Mouse (Mus musculus) gastrocnemius, adult 18-20 months (tissue): Measurements from ENCODE around the gene Shb. TPM values are rescaled to one million over a fixed set of nuclear protein-coding genes. Genes with fewer than 3 reads are reported as not detected.

ENCODE experiments used
- DNase-seq: peaks from one replicate; pipeline ENCODE4 v3.0.0; 2021; ENCODE audit warnings: low spot score
- total RNA-seq, 2 experiments: library from RNA; stranded (reverse); gene quantifications; 2 replicates each; pipeline ENCODE4 v1.2.3; 2021

The Shb gene
- total RNA-seq, 2 experiments from 2014 or later = 5.6 to 6.8 TPM

DNA sequence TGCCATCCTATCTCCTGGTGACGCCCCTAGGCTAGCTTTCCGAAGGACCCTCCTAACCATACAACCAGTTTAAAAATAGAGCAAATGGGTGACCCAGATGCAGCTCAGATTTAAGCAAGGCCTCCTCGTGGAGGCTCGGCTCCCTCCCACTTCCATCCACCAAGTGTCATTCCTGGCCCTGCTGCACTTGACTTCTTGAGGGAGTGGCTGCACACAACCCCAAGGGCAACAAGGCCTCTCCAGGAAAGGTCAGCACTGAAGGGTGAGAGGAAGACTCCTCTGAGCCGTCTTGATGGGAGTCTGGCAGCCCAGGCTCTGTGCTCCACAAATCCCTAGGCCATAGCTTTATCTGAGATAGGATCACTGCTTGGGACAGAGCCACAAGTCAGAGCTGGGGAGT, 25.7 kb downstream of the Shb start:
- no peak for DNase-seq

DNA sequence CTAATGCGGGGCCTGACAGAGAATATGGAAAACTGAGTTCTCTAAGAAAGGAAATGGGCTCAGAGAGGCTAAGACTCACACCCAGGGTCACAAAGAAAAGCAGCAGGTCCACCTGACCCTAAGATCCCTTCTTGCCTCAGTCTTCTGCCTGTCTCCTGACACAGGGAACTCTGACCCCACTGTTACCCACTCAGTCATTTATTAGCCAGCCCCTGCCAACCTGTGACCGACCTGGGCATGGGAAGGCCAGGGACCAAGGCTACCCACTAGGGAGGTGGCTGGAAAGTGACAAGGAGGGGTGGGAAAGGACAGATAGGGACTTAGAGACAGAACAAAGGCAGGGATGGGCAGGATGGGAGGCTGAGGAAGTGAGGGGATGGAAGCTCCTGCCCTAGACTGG, 26.6 kb downstream of the Shb start:
- DNase-seq = no peak

DNA sequence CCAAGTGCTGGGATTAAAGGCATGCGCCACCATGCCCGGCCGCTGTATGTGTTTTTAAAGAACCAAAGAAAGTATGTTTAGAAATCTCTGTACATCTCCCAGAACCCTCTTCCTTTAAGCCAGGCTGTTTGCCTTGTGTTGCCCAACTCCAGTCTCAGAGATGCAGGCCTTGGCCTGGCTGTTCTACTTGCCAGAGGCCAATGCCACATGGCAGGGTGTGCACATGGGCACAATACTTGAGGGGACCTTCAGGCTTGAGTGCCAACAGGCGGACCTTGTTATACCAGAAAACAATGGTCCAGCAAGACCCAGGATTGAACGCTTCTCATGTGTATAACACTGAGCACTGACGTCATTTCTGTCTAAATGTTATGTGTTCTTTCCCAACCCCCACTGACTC, 27.1 kb downstream of the Shb start:
- DNase-seq = no peak

DNA sequence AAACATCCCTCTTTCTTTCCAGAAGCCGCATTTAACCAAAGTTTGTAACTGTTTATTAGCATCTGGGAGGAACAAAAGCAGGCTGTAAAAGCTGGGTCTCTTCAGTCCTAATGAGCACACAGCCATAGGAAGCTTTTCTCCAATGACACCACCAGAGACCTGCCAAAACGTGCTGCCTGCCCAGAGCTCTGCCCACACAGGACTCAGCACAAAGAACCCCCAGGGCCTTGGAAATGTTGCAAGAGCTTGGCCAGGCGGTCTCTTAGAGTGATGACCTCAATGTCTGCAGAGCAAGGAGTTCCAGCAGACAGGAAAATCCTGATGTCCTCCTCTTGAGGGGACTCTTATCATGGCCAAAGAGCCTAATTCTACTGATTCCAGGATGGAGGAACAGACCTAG, 28.5 kb downstream of the Shb start:
- DNase-seq = peak; percentile 71

DNA sequence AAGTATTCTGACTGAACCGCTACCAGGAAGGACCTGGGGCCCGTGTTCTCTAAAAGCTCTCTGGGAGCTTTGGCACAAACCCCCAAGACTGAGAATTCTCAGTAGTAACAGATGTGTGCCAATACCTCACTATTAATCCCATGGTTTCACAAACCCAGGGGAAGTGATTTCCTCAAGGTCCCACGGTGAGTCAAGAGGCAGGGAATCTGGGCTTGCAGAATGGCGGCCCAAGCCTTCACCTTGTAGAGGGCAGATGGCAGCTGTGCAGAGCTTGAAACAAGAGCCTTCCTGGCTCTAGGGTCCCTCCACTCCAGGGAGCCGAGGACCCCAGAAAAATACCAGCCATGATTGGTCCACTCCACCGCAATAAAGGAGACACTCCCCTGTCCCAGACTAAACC, 28.9 kb downstream of the Shb start:
- DNase-seq = no peak

DNA sequence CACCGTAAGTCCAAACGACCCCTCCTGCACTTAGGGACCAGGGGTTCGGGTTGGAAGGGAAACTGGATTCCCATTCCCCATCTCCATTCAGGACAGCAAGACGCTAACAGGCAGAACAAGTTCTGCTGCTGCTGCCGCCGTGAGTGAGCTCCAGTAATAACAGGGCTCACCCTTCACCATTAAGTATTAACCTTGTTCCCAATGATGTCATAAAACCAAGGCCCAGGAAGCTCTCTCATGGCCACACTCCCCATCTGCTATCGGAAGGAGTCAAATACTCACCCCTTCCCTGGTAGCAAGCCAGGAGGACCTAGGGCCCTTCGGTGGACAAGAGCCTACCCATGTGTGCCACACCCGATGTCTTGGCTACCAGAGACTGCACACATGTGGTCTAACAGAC, 30.3 kb downstream of the Shb start:
- no peak for DNase-seq

DNA sequence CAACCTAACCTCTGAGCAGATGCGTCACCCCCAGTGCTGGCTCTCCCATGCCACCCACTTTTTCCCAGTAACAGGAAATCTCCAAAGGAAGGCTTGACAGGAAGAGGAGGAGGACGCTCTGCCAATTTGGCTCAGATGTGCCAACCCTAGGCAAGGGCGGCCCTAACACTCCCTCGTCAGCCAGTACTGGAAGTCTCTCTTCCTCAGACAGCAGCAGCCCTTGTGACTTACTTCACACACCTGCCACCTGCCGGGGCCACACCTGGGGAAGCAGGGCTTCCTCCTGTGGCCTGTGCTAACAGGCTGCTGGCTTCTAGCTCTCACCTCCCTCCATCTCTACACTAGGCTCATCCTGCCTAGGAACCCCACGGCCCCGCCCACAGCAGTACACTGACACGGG, 31.9 kb downstream of the Shb start:
- no peak for DNase-seq

DNA sequence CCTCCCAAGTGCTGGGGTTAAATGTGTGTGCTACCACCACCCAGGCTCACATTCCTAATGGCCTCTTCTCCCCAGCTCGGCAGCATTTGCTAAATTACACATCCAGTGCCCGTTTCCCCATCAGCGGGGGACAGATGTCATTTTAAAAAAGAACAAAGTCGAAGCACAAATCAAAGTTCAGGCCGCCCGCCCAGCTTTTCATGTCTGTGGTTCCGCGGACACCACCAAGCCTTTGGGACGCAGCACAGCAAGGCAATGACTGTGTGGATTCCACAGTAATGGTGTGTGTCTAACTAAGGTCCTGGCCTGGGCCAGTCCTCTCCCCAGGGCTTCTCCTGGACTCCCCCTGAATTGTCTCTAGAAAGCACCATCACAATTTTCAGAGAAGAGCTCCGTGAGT, 32.7 kb downstream of the Shb start:
- DNase-seq = no peak

DNA sequence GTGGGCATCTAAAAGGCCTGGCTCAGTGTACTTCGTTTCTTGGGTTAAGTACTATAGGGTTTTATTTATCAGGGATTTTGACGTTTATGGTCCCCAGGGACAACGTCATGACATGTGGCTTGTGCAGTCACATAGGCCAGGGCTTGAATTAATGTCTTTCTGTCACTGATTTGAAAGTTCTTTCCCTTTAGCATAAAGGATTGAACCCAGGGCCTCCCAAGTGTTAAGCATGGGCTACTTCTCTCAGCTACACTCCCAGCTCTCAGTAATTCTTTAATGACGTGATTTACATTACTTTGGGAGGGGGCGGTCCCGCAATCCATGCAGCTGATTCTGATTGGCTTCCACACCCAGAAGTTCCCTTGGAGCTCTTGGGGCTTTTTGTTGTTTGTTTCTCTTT, 33.2 kb downstream of the Shb start:
- DNase-seq = no peak

DNA sequence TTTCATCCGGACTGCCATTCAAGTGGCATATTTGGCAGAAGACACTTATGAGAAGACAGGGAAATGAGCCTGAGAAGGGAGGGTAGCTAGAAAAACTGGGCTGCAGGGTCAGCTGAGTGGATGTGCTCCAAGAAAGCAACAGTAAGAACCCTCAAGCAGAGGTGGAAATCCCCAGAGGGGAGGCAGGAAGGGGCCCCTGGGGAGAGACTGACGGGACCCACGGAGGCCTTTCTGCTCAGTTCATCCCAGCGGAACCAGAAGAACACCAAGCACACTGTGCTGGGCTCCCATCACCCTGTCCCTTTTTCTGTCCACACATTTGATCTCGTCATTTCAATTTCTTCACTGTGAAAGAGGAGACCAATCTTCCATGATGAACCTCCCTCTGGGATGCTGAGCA, 33.9 kb downstream of the Shb start:
- no peak for DNase-seq

DNA sequence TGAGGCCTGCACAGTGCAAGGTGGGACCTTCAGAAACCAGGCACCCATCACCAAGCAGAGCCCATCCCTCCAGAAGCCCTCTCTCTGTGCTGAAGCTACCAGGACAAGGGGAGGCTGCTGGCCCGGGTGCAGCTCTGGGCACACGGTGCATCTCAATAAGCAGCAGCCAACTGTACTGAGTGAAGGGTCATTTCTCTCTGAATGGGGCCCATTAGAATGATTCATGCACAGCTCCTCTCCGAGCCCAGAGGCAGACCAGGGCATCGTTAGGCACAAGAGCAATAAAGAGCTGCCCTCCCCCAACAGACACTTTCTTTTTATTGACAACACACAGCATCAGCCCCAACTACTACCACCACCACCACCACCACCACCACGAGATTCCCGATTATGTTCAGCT, 35.0 kb downstream of the Shb start:
- no peak for DNase-seq

DNA sequence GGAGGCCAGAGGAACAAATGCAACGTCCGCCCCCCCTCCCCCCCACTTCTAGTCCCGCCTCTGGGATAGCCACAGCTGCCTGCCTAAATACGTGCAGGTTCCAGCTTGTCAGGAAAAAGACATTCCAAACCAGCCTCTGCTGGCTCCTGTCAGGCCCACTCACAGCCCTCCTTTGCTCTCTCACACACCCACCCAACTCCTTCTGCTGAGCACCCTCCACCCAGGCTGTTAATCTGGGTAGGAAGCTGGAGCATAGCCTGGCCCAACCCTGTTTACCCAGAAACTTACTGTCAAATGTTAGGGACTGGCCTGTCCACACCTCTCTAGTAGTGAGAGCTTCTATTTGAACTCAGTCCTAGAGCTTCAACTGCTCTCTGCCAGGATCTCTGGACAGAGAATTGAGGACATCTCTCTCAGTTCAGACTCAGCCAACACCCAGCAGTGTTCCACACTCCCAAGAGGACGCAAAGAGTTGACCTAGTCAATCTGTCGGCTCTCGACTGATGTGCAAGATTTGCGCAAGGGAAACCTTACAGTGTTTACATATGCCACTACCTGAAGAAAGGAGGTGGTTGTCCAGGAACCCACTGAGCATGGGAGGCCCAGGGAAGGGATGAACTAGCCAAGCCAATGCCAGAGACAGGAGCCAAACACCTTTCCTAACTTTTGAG, 36.6 kb downstream of the Shb start:
- DNase-seq = no peak

DNA sequence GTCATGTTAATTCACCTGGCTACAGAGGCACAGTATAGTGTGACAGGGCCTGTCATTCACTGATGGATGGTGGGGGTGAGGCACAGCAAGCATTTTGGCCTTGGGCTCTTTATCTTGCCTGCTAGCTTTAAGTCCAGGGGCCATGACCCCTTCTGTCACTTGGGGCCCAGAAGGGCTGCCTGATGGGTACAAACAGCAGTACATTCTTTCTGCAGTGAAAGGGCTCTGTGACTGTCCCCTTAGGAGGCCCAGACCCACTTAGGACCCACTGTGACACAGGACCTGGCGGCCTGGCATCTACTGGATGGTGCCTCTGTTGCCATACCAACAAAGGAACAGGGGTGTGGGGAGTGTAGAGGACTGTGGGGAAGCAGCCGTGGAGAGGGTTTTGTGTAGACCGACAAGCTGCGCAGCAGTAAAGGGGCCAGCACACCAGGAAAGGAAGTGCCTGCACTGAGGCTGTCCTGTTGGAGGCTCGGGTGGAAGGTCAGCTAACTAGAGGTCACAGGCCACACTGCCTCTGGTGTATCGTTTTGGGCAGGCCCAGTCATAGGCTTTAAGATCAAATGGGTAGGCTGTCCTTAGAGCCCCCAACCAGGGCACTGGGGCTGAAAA, 38.4 kb downstream of the Shb start:
- DNase-seq = no peak

DNA sequence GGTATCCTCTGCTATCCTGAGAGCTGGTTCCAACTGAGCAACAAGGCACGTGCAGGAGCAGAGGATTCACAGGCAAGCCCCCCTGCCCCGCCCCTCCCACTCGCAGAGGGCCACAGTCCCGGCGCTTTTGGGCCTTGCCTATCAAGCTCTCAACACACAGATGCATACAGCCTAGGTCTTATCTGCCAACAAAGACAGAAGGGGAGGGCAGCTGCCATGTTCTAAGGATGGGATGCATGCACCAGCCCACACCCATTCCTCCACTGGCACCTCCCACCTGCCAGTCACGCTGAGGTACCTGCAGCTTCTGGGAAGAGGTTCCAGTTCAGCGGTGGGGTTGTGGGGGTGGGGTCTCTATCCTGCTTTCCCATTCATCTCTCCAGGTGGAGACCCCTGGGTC, 39.2 kb downstream of the Shb start:
- DNase-seq = no peak

DNA sequence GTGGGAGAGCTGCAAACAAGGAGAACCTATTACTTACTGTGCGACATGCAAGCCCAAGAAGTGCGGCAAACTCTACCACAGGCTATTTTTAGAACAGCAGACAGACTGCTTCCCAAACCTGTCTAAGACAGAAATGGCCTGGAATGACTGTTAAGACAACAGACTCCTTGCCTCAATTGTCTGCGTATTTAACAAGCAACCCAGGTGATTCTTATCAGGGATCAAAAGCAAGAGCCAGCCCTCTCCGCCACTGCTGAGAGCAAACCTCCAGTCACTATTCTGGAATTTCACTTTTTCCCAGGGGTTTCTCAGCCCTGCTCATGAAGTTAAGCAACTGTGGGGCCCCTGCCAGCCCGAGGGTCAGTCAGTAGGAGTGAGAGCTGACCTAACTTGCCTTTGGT, 39.6 kb downstream of the Shb start:
- DNase-seq = peak; percentile 65

DNA sequence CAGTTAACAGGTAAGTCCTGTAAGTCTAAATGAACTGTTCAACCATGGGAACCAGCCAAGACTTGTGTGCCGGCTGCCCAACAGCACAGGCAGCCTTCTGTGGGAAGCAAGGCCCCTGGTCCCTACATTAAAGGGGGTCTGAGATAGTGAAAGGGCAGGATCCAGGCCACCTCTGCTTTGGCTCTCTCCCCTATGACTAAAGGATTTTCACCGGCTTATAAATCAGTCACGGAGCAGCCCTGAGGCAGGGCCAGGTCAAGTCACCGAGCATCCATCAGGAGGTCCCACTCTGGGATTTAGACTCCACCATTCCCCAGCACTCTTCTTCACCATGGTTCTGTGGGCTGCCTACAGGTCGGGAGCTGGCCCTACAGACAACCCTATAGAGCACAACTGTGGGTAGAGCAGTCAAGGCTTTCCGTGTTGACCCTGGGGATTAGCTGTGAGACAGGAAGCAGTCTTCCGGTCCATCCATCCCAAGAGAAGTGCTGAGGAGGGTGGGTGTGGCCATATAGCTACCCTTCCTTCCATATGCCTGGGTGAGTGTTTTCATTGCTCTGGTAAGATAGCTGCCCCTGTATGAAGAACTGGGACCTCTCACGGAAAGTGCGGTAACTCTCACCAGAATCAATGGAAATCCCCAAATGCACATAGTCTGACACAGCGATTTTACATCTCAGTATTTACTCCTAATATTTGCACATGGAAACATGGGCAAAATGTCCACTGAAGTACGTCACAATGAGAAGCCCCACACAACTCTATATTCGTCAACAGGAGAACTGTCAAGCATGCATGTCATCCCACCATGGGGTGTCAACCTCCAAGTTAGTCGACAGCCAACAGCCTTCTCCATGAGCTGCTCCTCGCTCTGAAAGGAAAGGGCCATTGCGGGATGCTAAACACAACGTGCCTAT, 40.3 kb downstream of the Shb start:
- no peak for DNase-seq

DNA sequence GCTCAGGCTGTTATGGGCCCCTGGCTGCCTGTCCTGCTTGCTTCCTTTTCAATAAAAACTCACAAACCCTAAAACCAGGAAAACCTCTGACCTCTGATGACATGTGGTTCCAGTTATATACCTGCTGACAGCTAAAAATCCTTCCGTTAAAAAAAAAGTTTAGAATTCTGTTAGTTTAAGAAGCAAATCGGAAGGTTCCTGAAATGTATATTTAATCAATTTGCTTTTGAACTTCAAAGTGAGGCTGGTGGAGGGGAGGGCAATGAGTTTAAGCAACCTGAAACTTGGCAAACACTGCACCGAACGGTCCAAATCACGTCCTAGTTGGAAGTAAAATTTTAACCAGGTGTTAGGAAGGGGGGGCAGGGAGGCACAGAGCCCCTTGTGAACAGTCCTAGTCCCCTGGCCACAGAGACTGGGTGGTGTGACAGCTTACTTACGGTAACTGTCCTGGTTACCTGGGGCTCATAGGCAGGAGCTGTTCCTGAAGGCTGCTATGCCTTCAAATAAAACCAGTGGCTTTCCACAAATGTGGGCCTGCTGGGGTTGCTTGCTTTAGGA, 41.1 kb downstream of the Shb start:
- DNase-seq = no peak

DNA sequence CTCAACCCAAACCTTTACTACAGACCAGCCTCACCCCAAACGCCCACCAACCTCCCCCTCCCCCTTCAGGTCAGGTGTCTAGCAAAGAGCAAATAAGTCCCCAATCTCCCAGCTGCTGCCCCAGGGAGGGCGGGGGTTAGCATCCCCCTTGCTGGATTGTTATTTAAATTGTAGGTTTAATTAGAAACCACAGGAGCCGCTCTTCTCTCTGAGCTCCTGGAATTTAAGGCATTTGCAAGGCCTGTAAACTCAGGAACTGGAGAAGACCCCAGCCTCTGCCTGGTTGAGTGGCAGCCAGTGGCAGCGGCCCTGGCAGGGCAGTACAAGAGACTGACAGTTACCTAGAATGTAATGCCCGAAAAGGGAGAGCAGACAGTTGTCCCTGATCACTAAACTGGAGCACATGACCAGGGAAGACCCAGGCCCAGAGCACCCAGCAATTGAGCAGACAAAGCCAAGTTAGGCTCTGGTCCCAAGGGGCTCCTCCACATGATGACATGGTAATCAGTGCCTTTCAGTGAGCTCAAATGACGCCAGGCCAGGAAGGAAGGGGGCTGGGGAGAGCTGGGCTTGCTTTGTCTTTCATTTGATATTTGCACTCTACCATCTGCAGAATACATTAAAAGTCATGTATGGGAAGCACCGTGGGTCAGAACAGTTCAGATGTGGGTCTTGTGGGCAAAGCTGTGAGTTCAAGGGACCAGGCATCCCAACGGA, 42.1 kb downstream of the Shb start:
- DNase-seq = no peak

DNA sequence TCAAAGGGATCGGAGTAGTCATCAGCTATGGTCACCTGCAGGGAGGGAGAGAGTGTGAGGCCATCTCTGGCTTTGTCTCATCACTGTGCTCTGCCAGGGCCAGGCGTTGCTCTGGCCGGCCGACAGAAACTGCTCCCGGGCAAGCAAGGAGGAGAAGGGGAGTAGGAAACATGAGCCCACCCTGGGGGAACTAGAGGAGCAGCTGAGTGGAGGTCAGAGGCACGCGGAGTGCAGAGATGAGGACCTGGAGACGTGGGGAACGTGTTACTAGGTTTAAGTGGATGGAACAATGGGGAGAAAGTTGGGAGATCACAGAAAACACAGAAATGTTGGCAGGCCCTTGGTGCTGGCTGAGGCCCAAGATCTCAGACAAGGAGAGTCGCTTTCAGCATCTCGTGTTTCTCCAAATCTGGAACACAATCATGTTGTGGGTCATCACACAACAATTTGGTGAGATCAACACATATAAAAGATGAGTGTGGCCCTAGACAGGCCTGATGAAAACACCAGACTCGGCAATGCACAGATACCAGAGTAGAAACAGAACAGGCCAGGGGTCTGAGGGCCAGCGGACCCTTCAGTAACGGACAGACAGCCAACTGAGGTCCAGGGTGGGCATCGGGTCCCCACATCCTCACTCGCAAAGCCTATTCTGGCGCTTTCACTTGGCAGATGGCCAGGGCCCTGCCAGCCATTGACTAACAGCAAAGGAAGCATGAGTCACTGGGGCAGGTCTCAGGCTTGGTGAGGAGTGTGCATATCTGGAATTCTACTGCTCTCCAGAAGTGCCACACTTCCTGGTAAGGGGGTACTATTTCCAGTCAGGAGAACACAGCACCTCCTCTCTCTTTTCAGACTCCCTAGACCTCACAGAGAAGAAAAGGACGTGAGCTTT, 42.9 kb downstream of the Shb start:
- DNase-seq = peak; percentile 79

DNA sequence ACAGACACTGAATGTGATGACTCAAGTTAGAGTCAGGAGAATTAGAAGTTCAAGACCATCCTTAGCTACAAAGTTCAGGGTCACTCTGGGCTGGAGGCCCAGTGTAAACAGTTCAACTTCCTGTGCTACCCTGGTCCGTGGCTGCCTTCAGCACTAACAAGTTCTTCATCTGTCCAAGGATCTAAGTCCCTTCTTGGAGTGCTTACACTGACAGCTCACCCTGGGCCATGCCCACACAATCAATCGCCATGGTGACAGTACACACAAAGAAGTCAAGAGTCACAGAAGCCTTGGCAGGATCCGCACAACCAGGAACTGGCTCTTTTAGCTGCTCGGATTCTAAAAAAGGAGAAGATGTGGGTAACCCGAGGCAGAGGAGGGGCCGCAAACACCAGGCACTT, 44.6 kb downstream of the Shb start:
- DNase-seq = no peak

DNA sequence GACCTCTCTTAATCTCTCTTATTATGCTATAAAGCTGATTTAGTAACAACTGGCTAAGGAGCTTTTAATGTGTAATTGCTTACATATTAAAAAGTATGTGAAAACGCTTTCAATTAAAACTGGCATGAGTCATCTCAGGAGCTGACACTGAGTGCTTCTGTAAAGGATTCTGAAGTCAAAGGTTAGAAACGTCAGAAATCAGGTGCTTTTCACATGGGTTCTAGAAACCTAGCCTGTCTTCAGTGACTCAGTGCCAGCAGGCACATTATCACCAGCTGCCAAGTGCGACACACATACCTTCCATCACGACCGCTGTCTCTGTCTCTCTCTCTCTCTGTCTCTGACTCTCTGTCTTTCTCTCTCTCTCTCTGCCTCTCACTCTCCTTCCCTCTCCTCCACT, 47.2 kb downstream of the Shb start:
- no peak for DNase-seq
